Mouse (Mus musculus): ENCODE measurements around the gene Foxk2.

DNA sequence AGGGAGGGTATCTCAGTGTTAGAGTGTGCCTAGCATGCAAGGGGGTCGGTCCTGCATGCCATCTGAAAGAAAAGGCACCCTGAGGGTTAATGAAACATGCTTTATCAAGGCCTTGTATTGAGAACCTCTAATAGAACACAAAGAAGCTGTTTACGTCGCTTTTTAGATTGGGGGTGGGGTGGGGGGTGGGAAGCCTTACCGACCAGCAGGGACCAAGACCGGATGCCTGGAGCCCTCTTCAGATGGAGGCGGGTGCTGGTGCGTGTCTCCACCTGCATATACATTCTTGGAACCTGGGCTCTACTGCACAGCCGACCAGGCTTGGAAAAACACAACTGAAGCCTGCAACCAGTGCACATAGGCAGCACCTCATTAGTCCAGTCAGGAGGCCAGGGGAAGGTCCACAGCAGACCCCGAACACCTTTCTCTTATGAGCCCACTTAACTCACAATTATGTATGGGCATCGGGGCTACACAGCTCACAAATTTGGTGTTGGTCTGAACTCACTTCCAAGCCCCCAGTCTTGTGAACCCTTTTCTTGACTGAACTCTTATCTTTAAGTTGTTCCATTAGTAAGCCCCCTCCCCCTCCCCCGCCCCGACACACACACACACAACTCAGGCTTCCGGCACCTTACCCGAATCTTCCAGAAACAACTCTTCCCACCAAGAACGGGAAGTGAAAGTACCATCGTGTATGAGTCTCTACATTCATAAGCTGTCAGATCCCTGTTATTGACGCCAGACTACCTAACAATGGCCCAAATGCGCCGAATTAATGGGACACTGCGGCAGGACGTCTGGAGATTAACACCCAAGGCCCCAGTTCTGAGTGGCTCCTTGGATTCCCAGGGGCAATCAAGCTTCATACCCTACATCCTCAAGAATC is 31.4 kb upstream of the Foxk2 start:
- no peak for TF ChIP-seq CTCF (IDR thresholded peaks at IDR 0.05; ENCODE audit: borderline replicate concordance, insufficient read depth, low read length)
- TF ChIP-seq POLR2A (IDR thresholded peaks at IDR 0.05; ENCODE audit: low read depth, low read length), result no peak

Measured in embryonic fibroblast, embryonic 13.5 days (primary cell).